Mouse (Mus musculus) neural tube, embryonic 10.5 days (tissue): ENCODE data around the gene Tas1r3.

Source experiments
- DNase-seq: peaks from one replicate; pipeline ENCODE4 v3.0.0-alpha.2; 2017; ENCODE audit warnings: low spot score; ENCODE audit errors: extremely low spot score

Tas1r3 gene

DNA sequence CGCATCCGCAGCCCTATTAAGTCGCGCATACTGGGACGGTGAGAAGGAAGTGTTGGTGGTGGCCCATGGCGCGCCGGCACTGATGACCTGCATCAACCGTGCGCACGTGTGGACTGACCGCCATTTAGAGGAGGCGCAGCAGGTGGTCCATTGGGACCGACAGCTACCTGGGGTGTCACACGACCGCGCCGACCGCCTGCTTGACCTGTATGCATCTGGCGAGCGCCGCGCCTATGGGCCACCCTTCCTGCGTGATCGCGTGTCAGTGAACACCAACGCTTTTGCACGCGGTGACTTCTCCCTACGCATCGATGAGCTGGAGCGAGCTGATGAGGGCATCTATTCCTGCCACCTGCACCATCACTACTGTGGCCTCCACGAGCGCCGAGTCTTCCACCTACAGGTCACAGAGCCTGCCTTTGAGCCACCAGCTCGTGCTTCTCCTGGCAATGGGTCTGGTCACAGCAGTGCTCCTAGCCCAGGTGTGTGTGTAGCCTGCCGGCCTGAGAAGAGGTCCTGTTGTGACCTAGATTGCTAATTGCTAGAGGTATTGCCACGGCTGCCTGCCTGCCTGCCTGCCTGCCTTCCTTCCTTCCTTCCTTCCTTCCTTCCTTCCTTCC lies 21.4 kb downstream of the Tas1r3 start:
- no peak for DNase-seq

DNA sequence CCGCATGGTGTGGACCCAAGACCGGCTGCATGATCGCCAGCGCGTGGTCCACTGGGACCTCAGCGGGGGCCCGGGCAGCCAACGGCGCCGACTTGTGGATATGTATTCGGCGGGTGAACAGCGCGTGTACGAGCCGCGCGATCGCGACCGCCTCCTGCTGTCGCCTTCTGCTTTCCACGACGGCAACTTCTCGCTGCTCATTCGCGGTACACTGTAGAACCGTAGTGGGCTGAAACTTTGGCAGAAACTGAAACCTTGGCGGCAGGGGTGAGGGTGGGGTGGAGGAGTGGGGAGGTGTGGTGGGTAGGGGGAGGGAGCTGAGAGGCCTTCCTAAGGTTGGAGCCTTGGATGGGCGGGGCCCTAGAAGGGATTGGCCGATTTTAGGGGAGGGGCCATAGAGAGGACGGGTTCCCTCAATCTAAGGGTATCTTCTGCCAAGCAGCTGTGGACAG lies 22.1 kb downstream of the Tas1r3 start:
- DNase-seq, result peak; percentile 58

DNA sequence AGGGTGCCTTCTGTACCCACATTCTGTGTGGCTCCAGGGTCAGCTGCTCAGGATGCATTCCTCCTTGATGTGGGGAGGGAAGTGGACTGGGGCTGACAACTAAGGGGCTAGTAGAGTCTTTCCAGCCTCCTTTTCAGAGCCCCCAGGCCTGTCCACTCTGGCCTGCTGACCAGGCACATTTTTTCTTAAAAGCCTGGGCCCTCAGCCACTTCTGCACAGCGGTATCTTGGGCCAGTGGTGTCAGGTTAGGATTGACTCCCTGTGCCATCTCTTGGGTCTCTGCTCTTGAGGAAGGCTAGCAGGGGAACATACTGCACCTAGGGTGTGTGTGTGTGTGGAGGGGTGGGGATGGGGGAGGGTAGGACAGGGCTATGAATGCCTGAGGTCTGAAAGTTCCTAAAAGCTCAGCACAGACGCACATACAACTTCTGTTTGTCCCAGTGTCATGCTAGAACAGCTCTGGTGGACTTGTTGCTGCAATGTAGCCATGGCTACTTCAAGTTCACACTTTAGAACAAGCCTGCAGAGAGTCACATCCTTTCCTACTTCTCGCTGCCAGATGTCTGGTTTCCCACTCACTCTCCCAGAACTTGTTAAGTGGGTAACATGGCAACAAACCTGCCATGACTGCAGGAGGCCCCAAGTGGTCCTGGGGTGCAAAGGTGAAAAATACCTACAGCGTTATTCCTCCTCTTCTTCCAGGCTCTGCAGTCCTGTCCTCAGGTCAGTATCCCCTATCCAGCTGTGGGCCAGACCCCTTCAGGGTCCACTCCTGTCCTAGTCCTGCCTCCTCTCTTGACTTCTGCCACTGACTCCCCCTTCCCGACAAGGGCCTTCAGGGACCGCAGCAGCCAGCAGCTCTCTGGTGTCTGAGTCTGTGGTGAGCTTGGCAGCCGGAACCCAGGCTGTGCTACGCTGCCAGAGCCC lies 22.8 kb downstream of the Tas1r3 start:
- peak; percentile 36 for DNase-seq

DNA sequence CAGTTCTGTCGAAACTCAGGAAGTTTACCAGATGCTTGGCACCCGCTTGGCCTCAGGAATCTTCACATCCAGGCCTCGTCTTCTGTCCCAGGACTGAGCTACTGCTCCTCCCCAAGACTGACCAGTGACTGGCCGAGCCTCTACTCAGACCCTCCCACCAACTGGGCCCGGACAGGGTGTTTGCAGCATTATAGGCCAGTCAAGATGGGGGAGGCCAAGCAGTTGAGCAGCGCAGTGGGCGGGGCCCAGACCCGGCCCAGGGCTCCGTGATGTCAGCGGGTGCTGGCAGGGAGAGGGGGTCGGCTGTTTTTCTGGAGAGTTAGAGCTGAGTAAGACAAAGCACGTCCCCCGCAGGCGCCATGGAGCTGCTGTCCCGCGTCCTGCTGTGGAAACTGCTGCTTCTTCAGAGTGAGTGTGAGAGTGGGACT lies 23.7 kb downstream of the Tas1r3 start, which contains the start of gene Mxra8:
TSS of gene Mxra8 (plus strand) at position 198 of the 428 bp plus-strand sequence.
- DNase-seq, result peak; percentile 81

DNA sequence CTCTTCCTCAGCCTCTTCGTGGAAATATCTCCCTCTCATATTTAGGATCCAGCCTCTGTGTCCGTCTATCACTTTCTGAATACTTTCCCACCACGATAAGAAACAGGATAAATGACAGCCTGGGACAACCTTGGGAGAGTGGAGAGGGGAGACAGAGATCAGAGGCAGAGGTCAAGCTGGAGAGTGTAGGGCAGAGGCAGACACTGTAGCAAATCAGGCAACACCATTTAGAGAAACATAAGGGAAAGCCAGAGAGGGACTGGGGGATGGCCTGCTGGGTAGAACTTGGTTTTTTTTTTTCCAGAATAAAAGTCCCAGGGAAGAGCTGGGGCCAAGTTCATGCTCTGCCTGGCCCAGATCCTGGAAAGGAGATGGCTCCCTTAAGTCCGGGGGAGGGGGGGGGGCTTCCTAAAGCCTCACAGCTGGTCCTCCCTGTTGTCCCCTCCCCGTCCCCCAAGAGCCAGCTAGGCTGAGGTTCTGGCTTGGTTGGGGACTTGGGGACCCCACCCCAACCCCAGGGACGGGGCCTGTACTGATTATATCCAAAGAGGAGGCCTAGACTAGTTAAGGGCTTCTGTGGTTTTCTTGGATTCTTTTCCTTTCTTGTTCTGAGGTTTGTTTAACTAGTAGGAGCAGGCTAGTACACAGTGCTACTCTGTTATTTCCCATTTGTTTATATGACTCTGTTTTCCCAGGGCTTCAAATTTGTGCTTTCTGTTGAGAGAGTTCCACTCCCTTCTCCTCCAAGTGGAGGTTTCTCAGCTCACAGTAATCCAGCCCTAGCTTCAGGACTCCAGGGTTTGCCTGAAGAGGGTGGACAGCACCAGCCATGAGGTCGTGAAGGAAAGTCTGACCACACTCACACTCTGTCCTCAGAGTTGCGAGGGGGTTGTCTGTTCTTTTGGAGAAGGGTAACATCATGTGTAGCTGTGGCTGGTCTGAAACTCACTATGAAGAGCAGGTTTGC lies 24.7 kb downstream of the Tas1r3 start:
- no peak for DNase-seq

DNA sequence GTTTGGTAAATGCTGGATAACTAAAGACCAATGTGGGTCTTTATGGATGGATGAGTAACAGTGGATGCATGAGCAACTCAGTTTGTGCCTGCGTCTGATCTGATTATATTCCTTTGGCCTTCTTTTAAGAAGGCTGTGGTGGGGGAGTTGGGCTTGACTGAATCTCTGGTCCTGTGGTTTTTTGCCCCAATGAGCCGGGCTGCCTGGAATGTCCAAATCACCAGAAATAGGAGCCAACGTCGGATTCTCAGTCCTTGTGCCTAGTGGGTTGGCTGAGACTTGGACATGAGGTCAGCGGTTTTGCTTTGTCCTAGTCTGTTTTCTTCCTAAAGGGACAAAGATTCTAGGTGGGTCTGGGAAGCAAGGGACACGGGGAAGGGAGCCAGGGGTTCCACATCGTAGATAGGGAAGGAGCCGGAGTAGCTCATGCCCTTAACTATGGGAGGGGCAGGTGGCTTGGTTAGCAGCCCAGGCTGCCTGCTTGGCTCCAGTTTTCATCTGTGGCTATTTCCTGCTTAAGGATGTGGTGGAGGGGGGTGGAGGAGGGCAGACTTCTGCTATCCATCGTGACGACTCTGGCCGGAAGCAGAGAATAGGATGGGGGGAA lies 25.7 kb downstream of the Tas1r3 start:
- DNase-seq, result no peak

DNA sequence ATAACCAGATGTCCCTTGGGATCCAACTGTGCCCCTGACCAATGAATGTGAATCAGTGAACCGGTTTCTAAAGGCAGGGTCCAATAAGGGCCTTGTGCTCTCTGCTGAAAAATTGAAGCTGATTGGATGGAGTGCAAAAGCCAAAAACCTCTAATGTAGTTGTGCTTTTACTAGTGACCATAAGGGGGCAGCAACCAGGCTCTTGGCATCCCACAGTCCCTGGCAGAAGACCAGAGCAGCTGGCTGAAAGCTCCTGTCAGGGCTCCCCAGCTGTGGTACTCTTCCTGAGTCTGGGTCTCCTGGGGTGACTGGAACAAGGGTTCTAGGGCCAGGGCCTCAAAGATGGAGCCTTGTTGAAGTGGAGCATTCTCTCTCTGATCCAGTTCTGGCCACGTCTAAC lies 29.3 kb downstream of the Tas1r3 start:
- DNase-seq, result peak; percentile 65

DNA sequence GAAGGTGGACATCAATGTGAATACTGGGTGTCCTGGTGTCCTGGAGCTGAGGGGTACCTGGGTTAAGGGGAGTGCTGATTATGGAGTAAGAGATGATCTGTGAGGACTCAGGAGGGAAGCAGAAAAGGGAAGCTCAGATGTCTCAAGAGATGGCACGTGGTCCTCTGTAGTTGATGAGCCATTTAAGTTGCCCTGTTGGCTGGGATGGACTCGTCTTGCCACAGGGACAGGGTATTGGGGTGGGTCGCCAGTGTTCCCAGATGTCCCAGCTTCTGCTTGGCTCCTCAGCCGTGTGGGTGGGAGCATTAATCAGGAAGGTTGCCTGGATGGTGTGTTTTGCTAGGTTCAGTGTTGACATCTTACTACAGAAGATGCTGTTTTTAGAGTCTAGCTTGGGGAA lies 29.9 kb downstream of the Tas1r3 start:
- DNase-seq, result no peak

DNA sequence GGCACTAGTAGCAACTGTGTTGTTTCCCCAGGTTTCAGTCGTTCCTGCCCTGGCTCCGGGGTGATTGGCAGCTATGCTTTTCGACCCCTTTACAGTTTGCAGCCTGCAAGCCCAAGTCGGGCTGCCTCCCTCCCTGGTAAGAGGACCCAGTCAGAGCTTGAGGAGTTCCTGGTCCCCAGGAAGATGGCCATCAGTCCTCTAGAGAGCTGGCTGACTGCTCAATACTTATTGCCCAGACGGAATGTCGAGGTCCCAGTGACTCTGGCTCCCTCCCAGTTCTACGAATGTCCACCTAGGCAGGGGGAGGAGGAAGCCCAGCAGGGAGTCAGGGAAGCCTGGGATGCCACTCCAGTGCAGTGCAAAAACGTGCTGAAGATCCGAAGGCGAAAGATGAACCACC lies 30.8 kb downstream of the Tas1r3 start:
- no peak for DNase-seq

DNA sequence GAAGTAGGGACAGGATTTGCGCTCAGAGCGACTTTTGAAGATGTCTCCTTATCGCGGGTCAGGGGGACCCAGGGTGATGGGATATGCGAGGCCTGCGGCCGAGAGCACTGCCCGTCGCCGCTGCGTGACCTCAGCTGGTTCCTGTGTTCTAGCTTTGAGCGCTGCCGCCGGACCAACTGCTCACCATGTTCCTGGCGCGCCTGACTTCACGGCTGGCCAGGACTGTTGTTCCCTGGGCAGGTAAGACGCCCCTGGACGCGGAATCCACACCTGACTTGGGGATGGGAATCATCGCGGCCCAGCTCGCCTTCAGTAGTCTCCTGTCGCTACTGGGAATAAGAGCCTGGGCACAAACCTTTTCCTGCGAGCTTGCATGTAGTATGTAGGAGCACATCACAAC lies 31.3 kb downstream of the Tas1r3 start:
- DNase-seq, result no peak

DNA sequence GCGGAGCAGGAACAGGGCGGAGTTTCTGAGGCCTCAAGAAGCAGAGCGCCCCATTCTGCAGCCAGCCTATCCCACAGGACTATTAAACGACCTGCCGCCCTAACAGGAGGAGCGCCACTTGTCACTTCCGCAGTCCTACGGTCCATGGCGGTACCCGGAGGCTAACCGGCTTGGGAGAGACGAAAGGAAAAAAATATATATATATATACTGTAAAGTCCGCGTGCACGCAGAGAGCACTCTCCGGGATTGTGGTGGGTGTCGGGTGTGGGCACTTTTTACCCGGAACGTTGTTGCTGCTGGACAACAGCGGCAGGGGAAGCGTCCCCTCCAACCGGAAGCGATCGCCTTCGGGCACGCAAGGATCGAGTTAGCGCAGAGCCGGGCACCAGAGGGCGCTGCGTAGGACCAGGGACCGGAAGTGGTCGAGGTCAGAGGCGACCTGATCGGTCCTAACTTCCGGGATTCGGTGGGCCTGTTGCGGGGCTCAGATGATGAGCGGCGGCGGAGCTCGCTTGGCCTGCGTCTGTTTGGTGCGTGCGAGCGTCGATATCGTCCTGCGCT lies 31.9 kb downstream of the Tas1r3 start, which contains the start of gene Aurkaip1:
TSS of gene Aurkaip1 (plus strand) at position 68 of the 562 bp plus-strand sequence.
- peak; percentile 97 for DNase-seq

DNA sequence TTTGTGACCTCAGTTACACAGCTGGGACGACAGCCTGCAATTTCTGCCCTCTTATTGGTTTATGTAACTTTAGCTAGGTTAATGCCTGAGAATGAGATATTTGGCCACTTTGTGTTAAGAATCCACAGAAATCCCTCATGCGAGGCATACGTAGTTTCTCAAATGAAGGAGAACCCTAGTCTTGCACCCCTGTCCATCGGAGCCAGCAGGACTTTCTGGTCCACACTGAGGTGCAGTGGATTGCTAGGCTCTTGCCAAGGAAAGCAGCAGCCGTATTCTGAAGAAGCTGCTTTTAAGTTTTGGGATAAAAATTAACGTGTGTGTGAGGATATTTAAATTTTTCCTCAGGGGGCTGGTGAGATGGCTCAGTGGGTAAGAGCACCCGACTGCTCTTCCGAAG lies 32.6 kb downstream of the Tas1r3 start:
- no peak for DNase-seq

DNA sequence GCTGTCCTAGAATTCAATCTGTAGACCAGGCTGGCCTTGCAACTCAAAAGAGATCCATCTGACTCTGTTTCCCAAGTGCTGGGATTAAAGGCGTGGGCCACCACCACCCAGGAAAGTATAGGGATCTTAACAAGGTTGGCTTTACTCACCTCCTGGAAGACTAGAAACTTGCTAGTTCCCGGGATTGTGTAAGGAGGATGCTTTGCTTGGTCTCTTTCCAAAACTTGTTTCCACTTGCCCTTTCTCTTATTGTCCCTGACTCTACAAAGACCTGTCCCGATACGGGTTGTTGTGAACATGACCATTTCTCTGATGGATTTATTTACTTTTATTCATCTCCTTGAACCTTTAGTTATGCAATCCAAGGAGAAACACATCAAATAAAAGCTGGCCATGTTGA lies 33.3 kb downstream of the Tas1r3 start:
- no peak for DNase-seq

DNA sequence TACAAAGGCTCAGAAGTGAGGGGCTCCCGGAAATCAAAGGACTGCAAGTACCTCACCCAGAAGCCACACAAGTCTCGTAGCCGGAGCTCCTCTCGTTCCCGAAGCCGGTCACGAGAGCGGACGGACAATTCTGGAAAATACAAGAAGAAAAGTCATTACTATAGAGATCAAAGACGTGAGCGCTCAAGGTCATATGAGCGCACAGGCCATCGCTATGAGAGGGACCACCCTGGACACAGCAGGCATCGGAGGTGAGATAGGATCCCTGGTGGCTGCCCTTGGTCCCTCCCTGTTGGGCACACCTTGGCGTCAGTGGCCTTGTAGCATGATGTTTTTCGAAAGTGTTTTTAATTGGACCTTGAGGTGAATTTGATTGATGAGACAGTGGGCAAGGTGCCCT lies 39.7 kb downstream of the Tas1r3 start:
- no peak for DNase-seq

DNA sequence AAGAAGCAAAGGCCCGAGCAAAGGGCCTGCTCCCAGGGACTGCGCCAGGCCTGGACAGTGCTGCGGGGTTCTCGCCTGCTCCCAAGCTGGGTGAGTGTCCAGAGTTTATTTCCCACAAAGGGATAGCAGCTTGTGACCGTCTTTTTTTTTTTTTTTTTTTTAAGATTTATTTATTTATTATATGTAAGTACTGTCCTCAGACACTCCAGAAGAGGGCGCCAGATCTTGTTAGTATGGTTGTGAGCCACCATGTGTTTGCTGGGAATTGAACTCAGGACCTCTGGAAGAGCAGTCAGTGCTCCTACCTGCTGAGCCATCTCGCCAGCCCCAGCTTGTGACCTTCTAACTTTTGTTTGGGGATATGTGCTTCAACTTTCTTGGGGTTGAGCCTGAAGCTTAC lies 42.1 kb downstream of the Tas1r3 start:
- no peak for DNase-seq

DNA sequence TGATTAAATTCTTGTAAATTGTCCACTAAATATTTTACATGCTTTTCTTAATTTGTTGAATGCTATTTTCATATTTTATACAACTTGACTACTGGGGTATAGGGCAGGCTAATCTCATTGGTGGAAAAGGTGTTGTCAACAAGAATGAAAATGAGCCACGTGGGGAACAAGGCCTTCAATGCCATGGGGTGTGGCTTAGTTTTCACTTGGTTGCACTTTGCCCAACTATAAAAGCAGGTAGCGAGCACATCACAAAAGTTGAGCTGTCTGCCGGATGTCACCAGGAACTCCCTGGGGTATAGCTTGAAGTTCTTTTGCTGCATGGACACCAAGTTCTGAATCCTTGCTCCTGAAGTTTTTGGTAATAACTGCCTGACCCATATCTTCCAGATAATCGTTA lies 45.6 kb downstream of the Tas1r3 start:
- DNase-seq, result no peak

DNA sequence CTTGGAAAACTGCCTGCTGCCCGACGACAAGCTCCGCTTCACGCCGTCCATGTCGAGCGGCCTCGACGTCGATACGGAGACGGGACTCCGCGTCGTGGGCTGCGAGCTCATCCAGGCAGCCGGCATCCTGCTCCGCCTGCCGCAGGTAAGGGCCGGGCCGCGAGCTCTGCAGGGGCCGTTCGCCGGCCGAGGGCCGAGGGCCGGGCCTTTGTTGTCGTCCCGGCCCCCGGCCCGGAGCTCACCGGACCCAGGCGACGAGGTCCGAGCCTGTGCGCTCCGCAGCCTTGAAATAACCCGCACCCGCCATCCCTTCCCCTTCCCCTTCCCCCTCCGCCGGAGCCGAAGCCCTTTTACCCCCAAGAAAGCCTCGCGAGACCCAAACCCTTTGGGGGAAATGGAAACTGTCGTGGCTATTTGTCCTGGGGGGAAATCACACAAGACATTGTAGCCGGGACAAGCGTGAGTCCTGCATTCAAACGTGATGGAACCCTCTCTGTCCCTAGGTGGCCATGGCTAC lies 50.4 kb downstream of the Tas1r3 start:
- peak; percentile 57 for DNase-seq

DNA sequence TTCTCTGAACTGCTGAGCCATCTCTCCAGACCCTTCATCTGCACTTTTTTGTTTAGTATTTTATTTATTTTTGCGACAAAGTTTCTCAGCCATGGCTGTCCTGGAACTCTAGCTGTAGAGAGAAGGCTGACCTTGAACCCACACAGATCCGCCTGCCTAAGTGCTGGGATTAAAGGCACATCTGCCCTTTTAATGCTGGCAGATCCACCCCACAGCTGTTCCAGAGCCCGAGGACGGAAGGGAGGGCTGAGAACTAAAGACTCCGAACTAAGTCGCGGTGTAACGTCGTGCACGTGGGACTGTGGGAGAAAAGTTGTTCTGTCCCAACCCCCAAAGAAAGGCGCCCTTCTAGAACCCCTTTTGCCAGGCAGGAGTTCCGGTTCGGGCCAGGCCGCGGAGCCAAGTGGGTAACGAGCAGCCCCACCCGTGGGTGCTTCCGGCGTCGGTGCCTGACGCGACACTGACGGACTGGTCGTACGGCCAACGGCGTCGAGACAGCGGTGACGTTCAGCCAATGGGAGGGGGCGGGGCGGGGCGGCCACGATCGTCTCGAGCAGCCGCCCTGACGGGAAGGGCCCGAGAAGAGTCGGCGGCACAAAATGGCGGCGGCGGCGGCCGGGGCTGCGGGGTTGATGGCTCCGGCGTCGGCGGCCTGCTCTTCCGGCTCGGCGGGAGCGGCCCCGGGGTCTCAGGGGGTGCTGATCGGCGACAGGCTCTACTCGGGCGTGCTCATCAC lies 51.1 kb downstream of the Tas1r3 start, which contains the start of gene Ccnl2:
TSS of gene Ccnl2 (plus strand) at position 561 of the 736 bp plus-strand sequence.
- peak; percentile 96 for DNase-seq
